Mouse (Mus musculus) lung, adult 2 months (tissue): ENCODE results near the gene Nudt16l1. TPM values are rescaled to one million over a fixed set of nuclear protein-coding genes. Genes with fewer than 3 reads are reported as not detected.

ENCODE experiments used
- DNase-seq: peaks from one replicate; pipeline ENCODE4 v3.0.0; 2022
- H3K4me1 ChIP-seq: fragments of 200-500 bp; 2 replicates; pipeline ENCODE4 v1.6.1; 2011; ENCODE audit warnings: low read length; ENCODE audit not compliant: control insufficient read depth, insufficient read depth
- H3K4me3 ChIP-seq: fragments of 200-500 bp; replicated peaks from 2 replicates; pipeline ENCODE3; 2011; ENCODE audit warnings: low read depth, mild to moderate bottlenecking, control low read depth, low read length; ENCODE audit errors: extremely low read depth
- CTCF ChIP-seq: fragments of 200-500 bp; IDR thresholded peaks from 2 replicates; pipeline ENCODE4 v1.5.1; 2011; ENCODE audit warnings: mild to moderate bottlenecking, low read length, control low read depth; ENCODE audit not compliant: insufficient read depth
- POLR2A ChIP-seq: fragments of 200-500 bp; IDR thresholded peaks from 2 replicates; pipeline ENCODE4 v1.6.1; 2011; ENCODE audit warnings: low read depth, mild to moderate bottlenecking, control low read depth, low read length, borderline replicate concordance; ENCODE audit errors: extremely low read depth
- WGBS: fragments of 180-500 bp; shearing (Covaris S2); methylation state at CpG from one replicate; pipeline ENCODE4 v1.1.7; 2018; 5-methylcytosine and 5-hydroxymethylcytosine counted together
- polyA plus RNA-seq: library from polyadenylated mRNA; depleted of rRNA; stranded (reverse); fragments of >200 nt; gene quantifications from 2 replicates; pipeline ENCODE4 v1.2.3, GENCODE M21; 2012

Gene Nudt16l1
- polyA plus RNA-seq, 1 experiment = 79.6 TPM

DNA sequence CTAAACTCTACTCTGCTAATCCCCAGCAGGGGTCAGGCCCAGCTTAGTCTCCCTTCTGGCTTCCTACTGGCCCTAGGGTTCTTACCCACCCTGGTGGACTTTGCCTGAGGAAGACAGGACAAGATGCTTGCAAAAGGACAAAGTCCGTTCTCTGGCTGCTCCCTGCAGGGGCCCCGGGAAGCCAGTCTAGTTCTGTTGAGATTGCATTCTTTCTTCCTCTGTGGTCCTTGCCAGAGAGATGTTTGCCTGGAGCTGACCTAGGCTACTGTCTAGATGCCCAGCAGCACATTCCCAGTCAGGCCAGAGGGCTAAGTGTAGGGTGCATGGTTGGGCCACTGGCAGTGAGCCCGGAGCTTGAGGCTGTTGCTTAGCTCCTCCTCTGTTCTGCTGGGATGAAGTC, 6.1 kb upstream of the Nudt16l1 start:
- H3K4me3 ChIP-seq = no peak overlapping the region
- WGBS = 68% methylated on average over 3 of the region's 3 CpGs
- DNase-seq = no peak
- TF ChIP-seq POLR2A = no peak
- peaks cover 2% of the 10 kb centered on the region; the same call in 1 of the 2 replicates for H3K4me1 ChIP-seq

DNA sequence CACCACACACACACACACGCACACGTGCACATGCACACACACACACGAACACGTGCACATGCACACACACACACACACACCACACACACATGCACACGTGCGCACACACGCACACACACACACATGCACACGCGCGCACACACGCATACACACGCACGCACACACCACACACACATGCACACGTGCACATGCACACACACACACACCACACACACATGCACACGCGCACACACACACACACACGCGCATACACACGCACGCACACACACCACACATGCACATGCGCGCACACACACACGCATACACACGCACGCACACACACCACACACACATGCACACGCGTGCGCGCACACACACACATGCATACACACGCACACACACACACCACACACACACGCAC, 3.1 kb upstream of the Nudt16l1 start:
- peaks cover 4% of the 10 kb centered on the region; the same call in 1 of the 2 replicates for H3K4me1 ChIP-seq
- WGBS = 96% methylated on average over 31 of the region's 31 CpGs
- no peak overlapping the region for H3K4me3 ChIP-seq
- DNase-seq = no peak
- TF ChIP-seq POLR2A (no peak), CTCF (no peak)

DNA sequence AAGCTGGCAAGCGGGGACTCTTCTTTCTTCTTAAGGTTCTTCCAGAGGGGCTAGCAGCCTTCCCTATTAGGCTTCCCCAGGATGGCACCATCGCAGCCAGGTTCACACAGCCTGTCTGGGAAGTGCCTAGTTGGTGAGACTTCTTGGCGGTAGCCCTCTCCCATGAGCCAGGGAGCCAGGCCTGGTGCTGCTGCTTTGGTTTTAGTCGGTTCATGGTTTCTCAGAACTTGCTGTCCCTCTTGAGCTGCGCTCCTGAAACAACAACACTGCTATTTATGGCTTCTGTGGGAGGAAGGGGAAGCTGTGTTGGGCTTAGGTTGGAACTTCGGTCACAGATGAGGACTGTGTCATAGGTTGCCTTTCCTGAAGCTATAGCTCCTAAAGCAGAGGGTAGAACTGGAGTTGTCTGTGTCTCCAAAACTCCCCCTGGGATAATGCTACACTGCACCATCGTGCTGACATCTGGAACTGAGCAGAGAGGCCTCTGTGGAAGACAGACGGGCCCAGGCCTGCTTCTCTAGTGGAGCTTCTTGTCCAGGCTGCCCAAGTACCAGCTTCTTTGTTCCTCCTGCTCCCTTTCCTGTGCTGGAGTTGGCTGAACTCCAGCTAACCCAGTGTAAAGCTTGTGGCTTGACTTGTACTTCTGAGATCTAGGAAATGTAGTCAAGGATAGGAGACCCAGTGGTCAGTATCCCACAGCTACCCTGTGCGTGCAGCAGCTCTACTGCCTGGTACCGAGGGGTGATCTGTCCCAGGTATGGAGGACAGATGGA, 2.4 kb upstream of the Nudt16l1 start:
- TF ChIP-seq CTCF (no peak), POLR2A (no peak)

DNA sequence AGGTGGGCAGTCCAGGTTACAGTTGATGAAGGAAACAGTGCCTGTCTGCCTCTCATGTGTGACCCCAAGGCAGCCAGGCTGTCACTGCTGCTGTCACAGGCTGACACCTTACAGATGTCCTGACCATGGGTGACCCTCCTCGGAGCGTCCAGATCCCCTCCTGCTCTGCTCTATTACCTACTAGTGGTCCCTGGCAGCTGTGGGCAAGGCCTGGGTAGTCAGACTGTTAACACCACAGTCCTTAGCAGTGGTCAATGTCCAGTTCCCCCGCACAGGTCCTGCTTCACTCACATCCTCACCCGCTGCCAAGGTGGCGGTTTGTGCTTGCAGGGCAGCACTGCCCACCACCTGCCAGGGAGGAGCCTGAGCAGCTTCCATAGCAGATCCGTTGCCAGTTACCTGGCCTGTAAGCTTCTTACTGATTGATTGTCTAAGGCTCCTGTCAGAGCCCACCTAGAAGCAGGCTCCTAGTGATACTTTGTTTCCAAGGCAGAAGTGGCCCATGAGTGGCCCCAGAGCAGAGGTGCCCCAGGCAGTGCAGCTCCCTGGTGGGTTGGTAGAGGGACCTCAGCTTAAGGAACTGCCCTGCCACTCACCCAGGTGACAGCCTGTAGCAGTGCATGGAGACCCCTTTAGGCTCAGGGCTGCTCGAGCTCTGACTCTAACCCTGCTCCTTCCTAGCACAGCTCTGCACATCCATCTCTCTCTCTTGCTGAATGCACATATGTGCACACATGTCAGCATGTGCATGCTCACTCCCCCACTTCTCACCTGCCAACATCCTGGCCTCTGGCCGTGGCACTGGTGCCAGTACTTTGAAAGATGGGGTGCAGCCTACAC, 990 bp upstream of the Nudt16l1 start:
- no peak for TF ChIP-seq CTCF
- no peak for TF ChIP-seq POLR2A
- DNase-seq = no peak
- Histone ChIP-seq H3K4me1 (peaks cover 4% of the 10 kb centered on the region; the same call in 1 of the 2 replicates), H3K4me3 (no peak overlapping the region)
- 90% methylated on average over 8 of the region's 8 CpGs for WGBS

More for the DNA sequence above, 2.4 kb upstream of the Nudt16l1 start:
- Histone ChIP-seq H3K4me1 (peaks cover 4% of the 10 kb centered on the region; the same call in 1 of the 2 replicates), H3K4me3 (no peak overlapping the region)
- DNase-seq = no peak
- 59% methylated on average over 10 of the region's 10 CpGs for WGBS

DNA sequence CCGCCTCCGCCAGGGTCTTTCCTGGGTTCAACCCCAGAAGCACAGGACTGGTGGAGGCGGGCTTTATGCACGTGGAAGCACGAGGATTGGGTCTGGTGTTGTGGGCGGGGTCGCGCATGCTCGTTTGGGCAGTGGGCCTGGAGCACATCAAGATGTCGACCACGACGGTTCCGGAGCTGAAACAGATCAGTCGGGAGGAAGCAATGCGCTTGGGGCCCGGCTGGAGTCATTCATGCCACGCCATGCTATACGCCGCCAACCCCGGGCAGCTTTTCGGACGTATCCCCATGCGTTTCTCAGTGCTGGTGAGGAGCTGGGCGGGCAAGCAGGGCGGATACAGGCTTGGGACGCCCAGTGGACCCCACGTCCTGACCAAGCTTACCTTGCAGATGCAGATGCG, 428 bp downstream of the Nudt16l1 start:
- peaks cover 4% of the 10 kb centered on the region; the same call in 1 of the 2 replicates for H3K4me1 ChIP-seq
- DNase-seq = peak; percentile 94
- TF ChIP-seq POLR2A = peak; percentile 94; the same call in 1 of the 2 replicates
- TF ChIP-seq CTCF = no peak
- H3K4me3 ChIP-seq = peak overlapping the region; percentile 92
- WGBS = under 1% methylated on average over 28 of the region's 28 CpGs

DNA sequence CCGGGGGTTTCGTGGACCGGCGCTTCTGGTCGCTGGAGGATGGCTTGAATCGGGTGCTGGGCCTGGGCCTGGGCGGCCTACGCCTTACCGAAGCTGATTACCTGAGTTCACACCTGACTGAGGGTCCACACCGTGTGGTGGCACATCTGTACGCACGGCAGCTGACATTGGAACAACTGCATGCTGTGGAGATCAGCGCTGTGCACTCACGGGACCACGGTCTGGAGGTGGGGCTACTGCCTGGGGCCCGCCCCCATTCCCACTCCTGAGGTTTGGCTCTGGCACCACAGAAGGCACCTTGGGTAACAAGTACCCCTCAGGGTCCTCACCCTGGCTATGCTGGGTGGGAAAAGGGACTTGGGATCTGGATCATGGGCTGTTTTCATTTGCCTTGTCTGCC, 851 bp downstream of the Nudt16l1 start:
- peak; percentile 55 for DNase-seq
- WGBS = 2% methylated on average over 16 of the region's 16 CpGs
- peaks cover 4% of the 10 kb centered on the region; the same call in 1 of the 2 replicates for H3K4me1 ChIP-seq
- TF ChIP-seq POLR2A (peak; percentile 49; the same call in 1 of the 2 replicates), CTCF (no peak)
- peak overlapping the region; percentile 92 for H3K4me3 ChIP-seq

DNA sequence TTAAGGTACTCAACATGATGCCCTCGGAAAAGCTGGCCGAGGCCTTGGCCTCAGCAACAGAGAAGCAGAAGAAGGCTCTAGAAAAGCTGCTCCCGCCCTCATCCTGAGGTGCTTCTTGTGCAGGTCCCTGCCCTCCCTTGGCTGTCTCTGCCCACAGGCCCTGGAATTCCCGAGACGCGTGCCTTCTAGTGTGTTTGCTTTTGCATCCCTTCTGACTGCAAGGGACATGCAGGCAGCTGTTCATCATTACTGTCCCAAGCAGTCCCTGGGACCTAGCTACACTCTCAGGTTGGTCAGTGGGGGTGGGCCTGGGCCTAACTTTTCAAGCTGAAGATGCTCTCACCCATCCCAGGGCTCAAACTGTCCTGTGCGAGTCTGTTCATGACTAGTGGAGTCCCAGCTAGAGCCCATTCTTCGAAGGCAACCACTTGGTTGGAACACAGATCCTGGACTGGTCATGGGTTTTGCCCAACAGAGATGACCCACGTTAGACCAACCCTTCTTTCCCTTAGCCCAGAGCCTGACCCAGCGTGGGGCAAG, 1.8 kb downstream of the Nudt16l1 start:
- H3K4me1 ChIP-seq = peaks cover 4% of the 10 kb centered on the region; the same call in 1 of the 2 replicates
- DNase-seq = no peak
- 71% methylated on average over 10 of the region's 10 CpGs for WGBS
- no peak for TF ChIP-seq CTCF
- TF ChIP-seq POLR2A = no peak
- H3K4me3 ChIP-seq = no peak overlapping the region

DNA sequence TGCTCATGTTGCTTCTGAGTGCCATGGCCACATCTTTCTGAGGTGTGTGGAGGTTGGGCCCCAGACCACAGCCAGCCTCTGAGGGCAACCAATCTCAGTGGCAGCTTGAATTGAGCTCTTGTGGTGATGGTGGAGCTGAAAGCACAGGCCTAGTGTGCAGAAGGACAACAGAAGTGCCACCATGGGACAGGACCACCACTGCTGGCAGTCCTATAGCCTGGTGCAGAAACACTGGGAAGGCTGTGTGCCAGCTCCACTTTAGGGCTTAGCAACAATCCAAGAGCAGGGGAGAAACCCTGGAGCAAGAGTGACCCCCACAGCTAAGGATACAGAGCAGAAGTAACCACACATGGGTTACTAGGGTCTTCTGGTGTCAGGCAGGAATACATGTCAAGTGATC, 2.5 kb downstream of the Nudt16l1 start:
- no peak overlapping the region for H3K4me3 ChIP-seq
- DNase-seq = no peak
- TF ChIP-seq CTCF = no peak
- no peak for TF ChIP-seq POLR2A
- 0 out of 2 replicates have a peak, but pooled peaks cover 2% of the 10 kb centered on the region for H3K4me1 ChIP-seq

DNA sequence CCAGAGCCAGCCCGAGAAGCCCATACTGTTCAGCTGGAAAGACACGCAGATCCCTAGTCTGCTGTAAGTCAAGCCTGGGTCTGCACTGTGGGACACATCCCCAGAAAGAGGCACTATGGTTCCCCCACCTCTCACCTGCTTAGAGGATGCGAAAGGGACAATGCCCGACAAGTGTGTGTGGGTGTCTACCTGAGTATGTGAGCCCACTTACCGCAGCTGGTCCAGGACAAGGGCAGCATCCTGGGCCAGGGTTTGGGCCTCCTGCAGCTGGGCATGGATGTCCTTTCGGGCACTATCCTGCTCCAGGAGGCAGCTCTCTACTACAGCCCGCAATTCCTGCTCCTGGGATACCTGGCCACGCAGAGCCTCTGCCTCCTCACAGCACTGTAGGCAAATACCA, 4.3 kb downstream of the Nudt16l1 start:
- Histone ChIP-seq H3K4me3 (no peak overlapping the region), H3K4me1 (0 out of 2 replicates have a peak, but pooled peaks cover 2% of the 10 kb centered on the region)
- TF ChIP-seq CTCF (no peak), POLR2A (no peak)
- DNase-seq = no peak
- 94% methylated on average over 8 of the region's 8 CpGs for WGBS
